Mouse (Mus musculus): ENCODE data around the gene Il18rap. TPM values are rescaled to one million over a fixed set of nuclear protein-coding genes. Genes with fewer than 3 reads are reported as not detected.
"Not testable (repeated sequence)": the region's sequence is repeated elsewhere in the genome, so short reads cannot be mapped to it uniquely, and the experiment has no call there.

Gene Il18rap
- total RNA-seq, 1 experiment from 2014 or later: 141 TPM

- ATAC-seq (replicated peaks; ENCODE audit: insufficient number of reproducible peaks, low FRiP score, low TSS enrichment, poor library complexity, severe bottlenecking): no peak
These were observed 9.0 kb downstream of the Il18rap start for GRCm38 (mm10) chr1:40523971-40524722.

DNA sequence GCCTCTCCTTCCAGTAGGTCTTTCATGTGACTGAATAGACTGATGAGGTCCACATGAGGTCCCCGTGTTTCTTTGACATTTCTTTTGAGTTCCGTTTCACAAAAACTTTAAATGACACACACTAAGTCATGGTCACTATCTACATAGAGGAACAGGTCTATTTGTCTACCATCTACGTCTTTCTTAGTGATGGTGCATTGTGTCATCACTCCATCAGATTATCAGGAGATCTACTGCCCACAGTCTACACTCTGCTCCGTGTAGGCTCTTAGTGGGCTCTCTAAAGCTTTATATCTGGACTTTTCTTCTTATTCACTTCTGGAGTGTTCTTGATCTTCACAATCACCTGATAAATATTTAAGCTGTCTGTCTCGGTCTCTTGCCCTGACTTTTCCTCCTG lies 14.1 kb downstream of the Il18rap start:
- no peak for ATAC-seq (replicated peaks; ENCODE audit: insufficient number of reproducible peaks, low FRiP score, low TSS enrichment, poor library complexity, severe bottlenecking)

GRCm38 (mm10) chr1:40537577-40537976 lies 22.4 kb downstream of the Il18rap start:
- ATAC-seq (replicated peaks; ENCODE audit: insufficient number of reproducible peaks, low FRiP score, low TSS enrichment, poor library complexity, severe bottlenecking): no peak

GRCm38 (mm10) chr1:40544650-40545049 lies 29.5 kb downstream of the Il18rap start:
- ATAC-seq (replicated peaks; ENCODE audit: insufficient number of reproducible peaks, low FRiP score, low TSS enrichment, poor library complexity, severe bottlenecking): 0 out of 2 replicates have a peak, but pooled peaks have one; percentile 41

GRCm38 (mm10) chr1:40546645-40547044 lies 31.5 kb downstream of the Il18rap start:
- no peak for ATAC-seq (replicated peaks; ENCODE audit: insufficient number of reproducible peaks, low FRiP score, low TSS enrichment, poor library complexity, severe bottlenecking)

- ATAC-seq (replicated peaks; ENCODE audit: insufficient number of reproducible peaks, low FRiP score, low TSS enrichment, poor library complexity, severe bottlenecking): no peak
These were observed 32.0 kb downstream of the Il18rap start for GRCm38 (mm10) chr1:40547064-40547572.

GRCm38 (mm10) chr1:40547762-40548161 lies 32.6 kb downstream of the Il18rap start:
- no peak for ATAC-seq (replicated peaks; ENCODE audit: insufficient number of reproducible peaks, low FRiP score, low TSS enrichment, poor library complexity, severe bottlenecking)

GRCm38 (mm10) chr1:40569374-40569773 lies 54.2 kb downstream of the Il18rap start:
- ATAC-seq (replicated peaks; ENCODE audit: insufficient number of reproducible peaks, low FRiP score, low TSS enrichment, poor library complexity, severe bottlenecking): no peak

DNA sequence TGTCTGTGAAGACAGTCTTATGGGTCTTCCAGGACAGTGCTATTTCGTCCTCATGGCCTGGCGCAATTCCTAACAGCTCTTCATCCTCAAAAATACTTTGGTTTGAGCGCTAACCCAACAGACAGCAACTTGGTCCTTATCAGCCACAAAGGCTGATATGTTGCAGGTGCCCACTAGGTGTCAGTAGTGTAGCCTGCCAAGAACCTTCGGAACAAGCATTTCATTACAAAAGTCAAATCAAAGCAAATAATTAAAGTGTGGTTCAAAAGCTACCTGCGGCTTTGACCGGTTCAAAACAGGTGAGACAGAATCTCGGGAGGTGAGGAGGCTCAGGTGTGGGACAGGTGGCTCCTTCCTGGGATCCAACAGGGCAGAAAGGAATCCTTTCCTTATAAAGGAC lies 64.6 kb downstream of the Il18rap start, which contains the start of gene Slc9a4:
Gene Slc9a4, plus strand, starts transcription at position 298 of the 400 bp plus-strand sequence.
- no peak; the same call in 1 of the 2 replicates for ATAC-seq (replicated peaks; ENCODE audit: insufficient number of reproducible peaks, low FRiP score, low TSS enrichment, poor library complexity, severe bottlenecking)

- no peak for ATAC-seq (replicated peaks; ENCODE audit: insufficient number of reproducible peaks, low FRiP score, low TSS enrichment, poor library complexity, severe bottlenecking)
These were observed 65.1 kb downstream of the Il18rap start for GRCm38 (mm10) chr1:40580269-40580668.

GRCm38 (mm10) chr1:40586776-40587175 lies 71.6 kb downstream of the Il18rap start:
- ATAC-seq (replicated peaks; ENCODE audit: insufficient number of reproducible peaks, low FRiP score, low TSS enrichment, poor library complexity, severe bottlenecking): no peak

DNA sequence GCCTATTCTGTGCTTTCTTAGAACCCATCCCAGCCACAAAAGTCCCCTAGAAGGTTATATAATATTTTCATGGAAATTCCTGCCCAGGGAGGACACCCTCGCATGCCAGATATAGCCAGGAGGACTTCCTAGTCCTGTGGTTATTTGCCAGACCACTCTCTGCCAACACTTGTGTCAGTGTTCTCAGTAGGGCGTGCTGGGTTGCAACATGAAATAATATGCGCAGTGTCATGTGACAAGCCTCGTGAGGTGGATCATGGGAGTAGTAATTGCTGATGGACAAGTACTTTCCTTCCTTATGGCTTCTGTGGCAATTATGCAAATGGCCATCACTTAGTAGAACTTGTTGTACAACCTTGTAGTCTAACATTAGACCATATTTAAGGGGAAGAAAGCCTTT lies 75.8 kb downstream of the Il18rap start:
- no peak for ATAC-seq (replicated peaks; ENCODE audit: insufficient number of reproducible peaks, low FRiP score, low TSS enrichment, poor library complexity, severe bottlenecking)

DNA sequence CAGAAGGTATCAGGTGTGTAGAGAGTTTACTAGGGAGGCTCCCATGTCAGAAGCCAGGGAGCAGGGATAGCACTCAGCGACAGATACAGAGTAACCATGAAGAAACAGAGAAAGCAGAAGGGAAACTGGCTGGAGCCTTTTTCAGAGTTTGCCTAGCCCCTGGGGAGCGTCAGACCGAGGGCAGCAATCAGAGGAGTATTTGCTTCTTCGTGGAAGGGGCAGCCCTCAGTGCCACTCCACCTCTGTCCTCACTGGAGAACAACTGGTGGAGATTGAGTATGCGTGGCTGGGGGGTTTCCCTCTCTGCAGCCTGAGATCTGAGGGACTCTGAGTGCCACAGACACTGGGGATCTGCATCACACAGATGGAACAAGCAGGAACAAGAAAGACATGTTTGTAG lies 82.7 kb downstream of the Il18rap start:
- no peak for ATAC-seq (replicated peaks; ENCODE audit: insufficient number of reproducible peaks, low FRiP score, low TSS enrichment, poor library complexity, severe bottlenecking)

DNA sequence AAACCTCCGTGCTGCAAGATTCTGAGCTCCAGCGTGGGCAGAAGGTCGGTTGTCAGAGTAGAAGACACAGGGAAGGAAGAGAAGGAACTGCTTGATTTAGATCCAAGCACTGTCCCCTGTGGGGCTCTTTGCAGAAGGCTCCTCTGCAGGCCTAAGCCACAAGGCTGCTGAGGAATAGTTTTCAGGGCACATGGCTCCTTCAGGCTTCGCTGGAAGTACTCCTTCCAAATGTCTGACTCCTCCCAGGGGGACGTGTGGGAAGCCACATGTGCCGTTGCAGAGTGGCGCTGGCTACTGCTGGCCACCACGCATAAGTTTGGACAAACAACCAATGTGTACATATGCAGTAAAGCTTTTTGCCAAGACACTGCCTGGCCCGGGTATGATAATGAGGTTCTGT lies 84.5 kb downstream of the Il18rap start:
- not testable (repeated sequence) for ATAC-seq (replicated peaks; ENCODE audit: insufficient number of reproducible peaks, low FRiP score, low TSS enrichment, poor library complexity, severe bottlenecking)

- no peak for ATAC-seq (replicated peaks; ENCODE audit: insufficient number of reproducible peaks, low FRiP score, low TSS enrichment, poor library complexity, severe bottlenecking)
These were observed 85.5 kb downstream of the Il18rap start for GRCm38 (mm10) chr1:40600394-40601327.

Other genes starting within 250 kb of the Il18rap start
- 0.57 to 1.9 TPM (median 1.2 TPM) in 3 replicates for gene Il1rl2, start 190.8 kb upstream of the Il18rap start, total RNA-seq (2017)
- gene Il1rl1, start 85.8 kb upstream of the Il18rap start, total RNA-seq (2017): 3.8 to 19.9 TPM (median 18.4 TPM) in 3 replicates
- 83.7 to 308 TPM (median 89.9 TPM) in 3 replicates for gene Il18r1, start 49.8 kb upstream of the Il18rap start, total RNA-seq (2017)
- gene Slc9a4, start 64.7 kb downstream of the Il18rap start, total RNA-seq (2017): 0.57 to 0.78 TPM in 2 of 3 replicates, not detected in the other
- gene Slc9a2, start 165.2 kb downstream of the Il18rap start, total RNA-seq (2017): 0.87 to 1.1 TPM (median 0.96 TPM) in 3 replicates